Mouse (Mus musculus): ENCODE data around the gene Camta1. TPM values are rescaled to one million over a fixed set of nuclear protein-coding genes. Genes with fewer than 3 reads are reported as not detected.

Camta1 gene
- total RNA-seq, 2 experiments from 2014 or later, result 152 to 172 TPM

- DNase-seq, result no peak
These were observed 550.9 kb downstream of the Camta1 start for GRCm38 (mm10) chr4:151310773-151311172.

DNA sequence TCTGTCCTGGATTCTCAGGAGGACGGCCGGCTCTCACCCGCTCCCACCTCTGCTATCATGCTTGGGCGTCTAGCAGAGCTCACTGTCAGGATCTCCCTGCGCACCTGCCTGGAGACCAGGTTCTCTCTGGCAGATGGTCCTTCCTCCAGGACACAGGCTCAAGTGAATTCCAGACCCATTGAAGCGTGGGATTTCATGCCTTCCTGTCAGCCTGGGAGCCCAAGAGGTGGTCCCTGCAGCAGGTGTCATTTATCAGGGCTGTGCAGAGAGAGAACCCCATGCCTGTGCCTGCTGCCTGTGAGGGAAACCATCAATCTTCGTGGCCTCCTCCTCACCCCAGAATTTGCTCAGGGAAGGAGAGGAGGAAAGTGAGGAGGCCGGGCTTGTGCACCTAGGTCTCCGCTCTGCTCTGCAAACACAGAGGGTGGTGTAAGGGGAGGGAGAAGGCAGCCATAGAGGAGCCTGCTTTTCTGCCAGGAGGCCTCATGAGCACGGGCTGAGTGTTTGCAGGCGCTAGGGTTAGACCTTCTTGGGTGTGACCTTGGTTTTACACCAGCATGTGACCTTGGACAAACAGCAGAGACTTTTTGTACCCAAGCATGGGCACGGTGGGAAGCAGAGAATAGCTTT, 551.5 kb downstream of the Camta1 start:
- DNase-seq, result no peak

GRCm38 (mm10) chr4:151306890-151307289, 554.8 kb downstream of the Camta1 start:
- no peak for DNase-seq

GRCm38 (mm10) chr4:151306311-151306765, 555.3 kb downstream of the Camta1 start:
- no peak for DNase-seq

GRCm38 (mm10) chr4:151305761-151306160, 555.9 kb downstream of the Camta1 start:
- DNase-seq, result no peak

- no peak for DNase-seq
These were observed 557.7 kb downstream of the Camta1 start for GRCm38 (mm10) chr4:151303931-151304330.

GRCm38 (mm10) chr4:151303436-151303835, 558.2 kb downstream of the Camta1 start:
- DNase-seq, result no peak

DNA sequence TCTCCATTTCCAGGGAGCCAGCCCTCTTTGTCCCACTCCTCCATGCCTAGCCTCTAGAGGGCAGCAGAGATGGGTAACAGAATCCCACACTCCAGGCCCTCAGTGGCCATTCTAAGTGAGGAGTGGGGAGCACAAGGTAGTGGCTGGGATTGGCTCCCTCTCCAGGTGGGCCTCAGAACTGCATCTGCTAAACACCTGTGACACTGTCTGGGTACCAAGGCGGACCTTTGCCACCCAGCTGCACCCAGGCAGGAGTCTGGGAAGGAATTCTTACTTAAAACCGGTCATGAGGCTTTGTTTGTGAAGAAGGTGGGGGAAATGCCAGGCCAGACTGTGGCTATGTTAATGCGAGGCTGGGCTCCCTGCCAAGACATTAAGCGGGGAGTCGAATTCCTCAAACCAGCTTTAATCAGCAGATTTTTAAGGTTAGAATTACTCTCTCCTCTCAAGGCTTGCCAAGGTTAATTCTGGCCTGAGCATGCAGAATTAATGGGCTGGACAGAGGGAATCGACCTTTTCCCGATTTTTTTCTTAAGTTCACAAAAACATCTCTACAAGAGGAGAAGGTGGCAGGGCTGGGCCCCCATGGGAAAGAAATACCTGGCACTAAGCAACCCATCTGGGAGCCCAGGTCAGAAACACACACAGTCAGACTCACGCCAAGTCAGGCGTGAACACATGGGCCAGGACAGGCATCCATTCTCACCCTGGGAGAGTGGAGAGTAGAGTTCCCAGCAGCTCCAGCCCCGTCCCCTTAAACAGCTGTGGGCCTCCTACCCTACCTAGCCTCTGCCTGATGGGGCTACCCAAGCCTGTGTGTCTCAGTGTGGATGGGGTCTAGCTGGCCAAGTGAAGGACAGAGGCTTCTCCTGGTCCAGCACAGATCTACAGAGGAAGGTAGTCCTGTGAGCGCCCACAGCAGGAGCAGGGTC, 559.2 kb downstream of the Camta1 start:
- DNase-seq, result peak; percentile 56

- DNase-seq, result no peak
These were observed 560.3 kb downstream of the Camta1 start for GRCm38 (mm10) chr4:151301337-151301736.

DNA sequence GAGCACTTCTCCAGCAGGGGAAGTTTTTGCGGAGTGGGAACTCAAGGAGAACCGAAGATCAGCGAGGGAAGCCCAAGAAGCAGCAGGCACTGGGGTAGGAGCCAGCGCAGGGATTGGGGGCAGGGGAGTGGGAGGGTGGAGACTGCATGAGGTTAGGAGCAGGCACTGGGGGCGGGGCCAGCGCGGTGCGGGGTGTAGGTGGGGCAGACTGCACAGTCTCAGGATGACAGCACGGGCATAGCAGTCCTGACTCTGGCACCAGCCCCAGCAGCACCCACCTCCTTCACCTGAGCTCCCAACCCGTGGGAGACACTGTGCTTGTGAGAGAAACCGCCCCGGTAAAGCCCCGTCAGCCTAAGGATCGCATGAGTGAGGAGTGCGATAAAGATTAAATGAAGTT, 561.0 kb downstream of the Camta1 start:
- DNase-seq, result no peak

- no peak for DNase-seq
These were observed 566.0 kb downstream of the Camta1 start for GRCm38 (mm10) chr4:151295515-151296203.

DNA sequence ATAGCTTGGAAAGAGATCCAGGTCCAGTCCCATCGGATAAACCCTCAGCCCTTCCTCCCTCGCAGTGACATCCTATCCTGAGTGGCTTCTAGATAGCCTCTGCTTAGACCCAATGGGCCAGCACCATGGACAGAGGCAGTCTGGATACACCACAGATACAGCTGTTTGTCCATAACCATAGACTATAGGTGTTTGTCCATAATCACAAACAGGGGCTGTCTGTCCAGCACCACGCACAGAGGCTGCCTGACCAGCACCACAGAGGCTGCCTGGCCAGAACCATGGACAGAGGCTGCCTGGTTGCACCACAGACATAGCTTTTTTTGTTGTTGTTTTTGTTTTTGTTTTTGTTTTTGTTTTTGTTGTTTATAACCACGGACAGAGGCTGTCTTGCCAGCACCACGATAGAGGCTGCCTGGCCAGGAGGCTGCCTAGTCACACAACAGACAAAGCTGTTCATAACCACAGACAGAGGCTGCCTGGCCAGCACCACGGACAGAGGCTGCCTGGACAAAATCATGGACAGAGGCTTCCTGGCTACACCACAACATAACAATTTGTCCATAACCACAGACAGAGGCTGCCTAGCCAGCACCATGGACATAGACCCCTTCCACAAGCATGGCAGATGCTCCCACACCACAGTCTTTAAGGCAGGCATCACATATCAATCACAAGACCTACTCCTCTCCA, 572.6 kb downstream of the Camta1 start:
- peak; percentile 67 for DNase-seq

GRCm38 (mm10) chr4:151285905-151286445, 575.7 kb downstream of the Camta1 start:
- DNase-seq, result no peak

DNA sequence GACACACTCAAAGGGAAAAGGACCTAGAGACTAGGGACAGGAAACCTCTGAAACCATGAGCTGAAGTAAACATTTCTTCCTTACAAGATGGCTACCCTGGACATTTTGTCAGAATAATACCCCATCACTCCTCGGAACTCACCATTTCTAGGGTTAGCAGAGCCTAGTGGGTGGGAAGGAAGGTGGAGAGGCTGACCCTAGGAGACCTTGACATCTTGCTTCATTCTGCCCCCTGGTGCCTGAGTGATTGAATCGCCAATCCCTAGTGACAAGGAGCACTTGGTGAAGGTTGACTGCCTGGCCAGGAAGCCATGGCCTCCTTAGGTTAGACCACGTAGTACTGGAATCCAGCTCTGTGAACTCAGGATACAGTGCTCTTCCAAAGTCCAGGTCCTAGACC, 576.2 kb downstream of the Camta1 start:
- DNase-seq, result no peak

DNA sequence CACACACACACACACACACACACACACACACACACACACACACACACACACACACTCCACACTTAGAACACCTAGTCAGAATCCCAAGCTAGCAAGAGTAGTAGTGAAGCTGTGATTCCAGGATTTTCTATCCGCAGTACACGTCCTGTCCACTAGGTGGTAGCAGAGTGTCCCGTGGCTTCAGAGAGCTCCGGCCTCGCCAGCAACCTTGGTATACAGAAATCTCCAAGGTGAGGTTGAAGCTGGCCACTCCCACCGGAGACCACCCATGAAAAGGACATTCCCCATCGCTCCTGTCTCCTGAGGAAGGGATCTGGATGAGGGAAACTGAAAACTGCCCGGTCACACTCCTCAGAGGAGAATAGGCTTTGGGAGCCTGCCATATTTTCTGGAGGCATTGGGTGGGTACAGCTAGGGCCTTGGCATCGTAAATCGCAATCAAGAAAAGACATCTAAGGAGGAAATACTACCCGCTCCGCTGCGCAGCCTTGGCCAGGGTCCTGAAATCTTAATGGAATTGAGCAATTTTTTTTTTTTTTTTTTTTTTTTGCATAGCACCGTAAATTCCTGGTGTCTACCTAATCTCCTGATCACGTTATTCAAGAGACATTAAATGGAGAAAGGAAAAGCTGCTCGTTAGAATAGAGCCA, 578.5 kb downstream of the Camta1 start:
- peak; percentile 75 for DNase-seq

DNA sequence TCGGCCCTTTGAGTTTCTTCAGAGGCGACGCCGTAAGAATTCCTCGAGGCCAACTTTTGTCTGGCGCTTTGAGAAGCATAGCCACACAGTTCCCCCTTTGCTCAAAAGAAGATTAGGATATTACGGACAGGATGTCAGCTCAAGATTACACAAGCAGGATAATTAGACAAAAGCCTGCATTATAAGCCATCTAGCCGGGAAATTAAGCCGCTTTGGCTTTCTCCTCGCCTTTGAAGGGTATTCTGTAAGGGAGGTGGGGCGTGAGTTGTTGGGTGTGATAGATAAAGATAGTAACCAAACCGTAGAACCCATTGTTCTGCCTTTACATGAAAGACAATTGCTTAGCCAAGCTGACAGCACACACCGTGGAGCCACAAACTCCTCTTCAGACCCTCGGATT, 579.6 kb downstream of the Camta1 start:
- no peak for DNase-seq

GRCm38 (mm10) chr4:151275292-151275691, 586.4 kb downstream of the Camta1 start:
- peak; percentile 55 for DNase-seq

- DNase-seq, result no peak
These were observed 597.8 kb downstream of the Camta1 start for GRCm38 (mm10) chr4:151263786-151264414.

GRCm38 (mm10) chr4:151263052-151263451, 598.6 kb downstream of the Camta1 start:
- no peak for DNase-seq

GRCm38 (mm10) chr4:151256622-151257021, 605.1 kb downstream of the Camta1 start:
- DNase-seq, result no peak

DNA sequence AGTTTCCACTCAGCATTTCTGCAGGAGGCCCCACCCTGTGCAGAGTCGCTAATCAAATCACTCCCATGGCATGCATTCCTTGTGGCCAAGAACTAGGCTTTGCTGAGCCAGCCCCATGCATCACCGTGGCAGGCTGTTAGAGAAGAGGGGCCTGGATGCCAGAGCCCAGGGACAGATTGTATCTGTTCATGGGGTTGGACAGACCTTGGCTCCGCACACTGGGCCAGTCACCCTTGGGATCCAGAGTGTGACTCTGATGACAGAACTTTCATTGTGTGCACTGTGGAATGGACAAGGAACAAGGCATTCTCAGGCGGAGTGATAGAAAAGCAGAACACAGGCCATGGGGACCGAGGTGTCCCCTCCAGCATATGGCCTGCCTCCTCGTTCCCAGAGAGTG, 610.9 kb downstream of the Camta1 start:
- no peak for DNase-seq
